Mouse (Mus musculus): ENCODE measurements around the gene Olfr1385.
"Not testable (repeated sequence)": the region's sequence is repeated elsewhere in the genome, so short reads cannot be mapped to it uniquely, and the experiment has no call there.

The Olfr1385 gene

DNA sequence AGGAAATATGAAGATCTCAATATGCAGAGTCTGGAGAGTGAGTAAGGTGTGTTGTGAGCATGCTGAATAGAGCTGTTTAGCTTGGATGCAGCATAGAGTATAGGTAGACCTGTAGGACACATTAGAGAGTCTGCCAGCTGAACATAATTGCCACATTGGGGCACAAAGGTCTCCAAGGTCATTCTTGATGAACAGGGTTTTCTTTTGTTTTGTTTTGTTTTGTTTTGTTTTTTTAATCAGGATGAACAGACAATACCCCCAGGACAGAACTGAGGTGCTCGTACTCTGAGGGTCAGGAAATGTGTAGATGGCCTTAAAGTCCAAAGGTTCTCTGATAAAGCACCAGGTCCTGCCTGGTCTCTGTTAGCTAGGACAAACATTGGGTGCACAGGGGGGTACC lies at the start of gene Olfr1385:
Gene Olfr1385, plus strand, starts transcription at position 301 of the 400 bp plus-strand sequence.
- TF ChIP-seq GATA4 (IDR thresholded peaks at IDR 0.05; ENCODE audit: insufficient replicate concordance, low read length), result not testable (repeated sequence)

DNA sequence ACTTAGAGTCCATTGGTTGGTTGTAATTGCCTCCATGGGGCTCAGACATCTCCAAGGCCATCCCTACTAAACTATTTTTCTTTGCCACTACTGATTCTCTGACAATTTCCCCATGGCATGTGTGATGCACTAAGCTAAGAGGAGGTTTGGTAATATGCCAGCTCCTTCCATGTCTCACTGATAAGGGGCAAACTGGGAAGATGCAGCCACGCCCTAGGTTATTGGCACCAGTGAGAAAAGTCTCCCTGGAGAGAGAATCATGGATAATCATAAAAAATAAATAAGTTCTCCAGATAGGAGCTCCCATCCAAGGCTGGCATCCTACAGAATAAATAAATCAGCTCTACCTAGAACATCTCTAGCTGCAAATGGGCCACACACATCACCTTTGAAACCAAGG lies 33.8 kb upstream of the Olfr1385 start, which contains the start of gene Olfr1387:
Gene Olfr1387, plus strand, starts transcription at position 301 of the 400 bp plus-strand sequence.
- no peak for TF ChIP-seq GATA4 (IDR thresholded peaks at IDR 0.05; ENCODE audit: insufficient replicate concordance, low read length)

DNA sequence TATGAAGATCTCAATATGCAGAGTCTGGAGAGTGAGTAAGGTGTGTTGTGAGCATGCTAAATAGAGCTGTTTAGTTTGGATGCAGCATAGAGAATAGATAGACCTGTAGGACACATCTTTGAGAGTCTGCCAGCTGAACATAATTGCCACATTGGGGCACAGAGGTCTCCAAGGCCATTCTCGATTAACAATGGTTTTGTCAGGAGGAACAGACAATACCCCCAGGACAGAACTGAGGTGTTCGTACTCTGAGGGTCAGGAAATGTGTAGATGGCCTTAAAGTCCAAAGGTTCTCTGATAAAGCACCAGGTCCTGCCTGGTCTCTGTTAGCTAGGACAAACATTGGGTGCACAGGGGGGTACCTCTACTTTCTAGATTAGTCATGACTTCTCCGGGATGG lies 24.1 kb upstream of the Olfr1385 start, which contains the start of gene Olfr1386:
Gene Olfr1386, plus strand, starts transcription at position 301 of the 400 bp plus-strand sequence.
- not testable (repeated sequence) for TF ChIP-seq GATA4 (IDR thresholded peaks at IDR 0.05; ENCODE audit: insufficient replicate concordance, low read length)

DNA sequence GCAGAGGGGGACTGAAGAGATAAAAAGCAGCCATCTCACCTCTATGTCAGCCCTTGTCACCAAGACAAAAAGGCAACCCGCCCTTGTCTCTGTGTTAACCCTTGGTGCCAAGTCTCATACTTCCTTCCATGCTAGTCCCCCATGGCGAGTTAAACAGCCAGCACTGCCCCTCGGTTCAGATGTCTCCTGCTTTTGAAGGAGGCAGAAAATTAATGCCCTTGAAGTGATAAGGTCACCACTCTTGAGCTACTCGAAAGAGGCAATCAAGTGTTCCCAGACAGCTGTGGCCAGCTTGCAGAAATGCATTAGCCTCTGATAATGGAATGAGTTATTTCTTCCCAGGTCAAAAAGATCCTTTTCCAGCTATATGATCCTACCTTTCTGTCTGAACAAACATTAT lies 2.9 kb upstream of the Olfr1385 start:
- no peak for TF ChIP-seq GATA4 (IDR thresholded peaks at IDR 0.05; ENCODE audit: insufficient replicate concordance, low read length)

DNA sequence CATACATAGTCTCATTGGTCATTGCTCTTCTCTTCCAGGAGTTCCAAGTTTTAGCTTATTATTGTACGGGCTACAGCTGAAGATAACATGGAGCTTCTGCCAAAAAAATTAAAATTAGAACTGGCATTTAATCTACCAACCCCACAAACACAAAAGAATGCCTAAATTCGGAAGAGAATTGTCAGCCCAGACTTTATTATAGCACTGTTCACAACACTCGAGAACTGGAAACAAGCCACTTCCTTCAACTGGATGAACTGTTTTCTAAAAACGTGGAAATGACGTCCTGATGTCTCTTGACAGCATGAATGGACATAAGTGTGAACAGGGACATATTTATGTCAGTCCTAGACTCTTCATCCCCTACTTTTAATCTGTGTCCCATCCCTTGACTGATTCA lies 29.2 kb downstream of the Olfr1385 start:
- no peak for TF ChIP-seq GATA4 (IDR thresholded peaks at IDR 0.05; ENCODE audit: insufficient replicate concordance, low read length)

DNA sequence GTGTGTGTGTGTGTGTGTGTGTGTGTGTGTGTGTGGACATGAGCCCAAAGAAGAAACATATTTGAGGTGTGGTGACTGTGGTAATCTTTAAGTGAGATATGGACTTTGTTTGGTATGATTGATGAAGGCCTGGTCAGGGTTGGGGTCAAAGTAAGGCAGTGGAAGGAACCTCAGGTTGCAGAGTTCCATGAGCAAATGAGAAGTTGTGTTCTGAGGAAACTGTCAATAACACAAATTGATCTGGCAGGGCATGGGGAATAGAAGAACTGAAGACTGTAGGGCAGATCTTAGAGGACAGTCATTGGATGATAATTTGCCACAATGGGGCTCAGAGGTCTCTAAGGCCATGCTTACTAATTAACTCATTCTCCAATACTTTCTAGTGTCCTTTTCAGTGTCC lies 30.5 kb downstream of the Olfr1385 start, which contains the start of gene Olfr1383:
Gene Olfr1383, plus strand, starts transcription at position 301 of the 400 bp plus-strand sequence.
- TF ChIP-seq GATA4 (IDR thresholded peaks at IDR 0.05; ENCODE audit: insufficient replicate concordance, low read length), result no peak

DNA sequence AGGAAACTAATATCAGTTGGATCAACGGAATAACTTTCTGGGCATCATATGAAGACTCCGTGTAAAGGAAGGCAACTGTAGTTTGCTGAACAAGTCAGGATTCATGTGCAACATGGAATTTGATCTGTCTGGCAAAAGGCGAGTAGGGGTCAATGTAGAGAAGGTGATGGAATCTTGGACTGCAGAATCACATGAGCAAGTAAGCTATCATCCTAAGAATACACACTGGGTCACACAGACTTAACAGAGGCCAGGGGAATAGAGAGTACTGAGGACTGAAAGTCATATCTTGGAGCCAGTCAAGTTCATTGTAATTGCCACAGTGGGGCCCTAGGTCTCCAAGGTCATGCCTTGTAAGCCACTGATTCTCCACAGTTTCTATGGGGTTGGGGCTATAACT lies 39.1 kb downstream of the Olfr1385 start, which contains the start of gene Olfr1382:
Gene Olfr1382, plus strand, starts transcription at position 301 of the 400 bp plus-strand sequence.
- TF ChIP-seq GATA4 (IDR thresholded peaks at IDR 0.05; ENCODE audit: insufficient replicate concordance, low read length), result no peak

DNA sequence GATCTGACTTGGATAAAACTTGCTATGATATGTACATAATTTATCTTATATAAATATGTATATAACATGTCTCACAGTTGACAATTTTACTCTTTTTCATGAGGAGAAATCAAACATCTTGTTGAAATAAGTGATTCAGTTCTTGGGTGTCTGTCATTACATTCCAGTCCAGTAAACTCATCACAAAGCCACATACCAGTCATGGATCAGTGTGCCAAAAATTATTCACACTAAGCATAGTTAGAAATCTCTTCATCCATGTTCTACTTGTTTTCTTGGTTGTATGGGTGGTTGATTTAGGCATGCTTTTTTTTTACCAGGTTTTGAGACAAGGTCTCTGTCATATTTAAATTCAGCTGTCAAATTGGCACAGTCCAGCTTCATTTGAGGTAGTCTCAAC lies 43.9 kb downstream of the Olfr1385 start:
- TF ChIP-seq GATA4 (IDR thresholded peaks at IDR 0.05; ENCODE audit: insufficient replicate concordance, low read length), result no peak

DNA sequence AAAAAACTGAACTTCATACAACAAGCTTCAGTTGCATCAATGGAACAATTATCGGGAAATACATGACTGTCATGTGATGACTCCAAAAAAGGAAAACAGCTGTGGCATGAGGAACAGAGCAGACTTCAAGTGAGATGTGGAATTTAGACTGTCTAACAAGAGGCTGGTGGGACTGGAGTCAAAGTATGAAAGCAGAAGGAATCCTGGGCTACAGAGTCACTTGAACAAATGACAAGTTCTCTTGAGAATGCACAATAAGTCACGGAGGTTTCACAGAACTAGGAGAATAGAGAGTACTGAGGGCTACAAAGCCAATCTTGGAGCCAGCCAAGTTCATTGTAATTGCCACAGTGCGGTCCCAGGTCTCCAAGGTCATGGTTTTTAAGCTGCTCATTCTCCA lies 54.3 kb downstream of the Olfr1385 start, which contains the start of gene Olfr1381:
Gene Olfr1381, plus strand, starts transcription at position 301 of the 400 bp plus-strand sequence.
- not testable (repeated sequence) for TF ChIP-seq GATA4 (IDR thresholded peaks at IDR 0.05; ENCODE audit: insufficient replicate concordance, low read length)
